Mouse (Mus musculus) adrenal gland, postnatal 4 days (tissue): ENCODE data around the gene Wars. TPM values are rescaled to one million over a fixed set of nuclear protein-coding genes. Genes with fewer than 3 reads are reported as not detected.

Experiments
- DNase-seq, 2 experiments: peaks; one replicate each; pipeline ENCODE4 v3.0.0; 2021 to 2022; ENCODE audit warnings: low spot score in 2 of 2, mixed read lengths in 2 of 2
- microRNA-seq: library from miRNA; unstranded; fragments of <30 nt; microRNA quantifications from one replicate; pipeline ENCODE4 v1.2.0, GENCODE M21; 2021
- total RNA-seq, 2 experiments: library from RNA; stranded (reverse); gene quantifications; 2 replicates each; pipeline ENCODE4 v1.2.3; 2021

The Wars gene
- total RNA-seq, 2 experiments from 2014 or later: 54.9 to 59.9 TPM

- DNase-seq: no peak
These were observed 66.3 kb downstream of the Wars start for GRCm38 (mm10) chr12:108827641-108828040.

DNA sequence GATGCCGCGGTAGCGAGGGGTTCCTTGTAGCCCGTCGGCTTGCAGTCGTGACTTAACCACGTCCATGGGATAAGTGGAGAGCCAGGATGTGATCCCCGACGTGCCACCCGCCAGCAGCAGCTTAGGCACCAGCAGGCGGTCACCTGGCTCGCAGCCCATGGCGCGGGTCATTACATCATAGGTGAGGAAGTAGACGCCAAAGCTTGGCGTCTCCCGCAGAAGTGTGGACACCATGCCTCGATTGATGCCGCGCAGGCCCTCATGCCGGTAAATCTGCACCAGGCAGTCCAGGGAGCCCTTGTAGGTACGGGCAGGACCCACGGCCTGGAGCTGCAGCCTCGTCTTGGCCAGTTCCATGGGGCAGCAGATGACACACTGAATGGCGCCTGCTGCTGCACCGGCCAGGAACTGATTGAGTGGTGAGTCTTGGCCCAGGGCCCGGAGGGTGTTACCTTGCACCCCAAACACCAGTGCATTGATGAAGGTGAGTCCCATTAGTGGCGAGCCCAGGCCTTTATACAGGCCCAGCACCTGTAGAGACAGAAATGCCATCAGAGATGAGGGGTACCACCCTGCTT is 66.9 kb downstream of the Wars start:
- DNase-seq: no peak

DNA sequence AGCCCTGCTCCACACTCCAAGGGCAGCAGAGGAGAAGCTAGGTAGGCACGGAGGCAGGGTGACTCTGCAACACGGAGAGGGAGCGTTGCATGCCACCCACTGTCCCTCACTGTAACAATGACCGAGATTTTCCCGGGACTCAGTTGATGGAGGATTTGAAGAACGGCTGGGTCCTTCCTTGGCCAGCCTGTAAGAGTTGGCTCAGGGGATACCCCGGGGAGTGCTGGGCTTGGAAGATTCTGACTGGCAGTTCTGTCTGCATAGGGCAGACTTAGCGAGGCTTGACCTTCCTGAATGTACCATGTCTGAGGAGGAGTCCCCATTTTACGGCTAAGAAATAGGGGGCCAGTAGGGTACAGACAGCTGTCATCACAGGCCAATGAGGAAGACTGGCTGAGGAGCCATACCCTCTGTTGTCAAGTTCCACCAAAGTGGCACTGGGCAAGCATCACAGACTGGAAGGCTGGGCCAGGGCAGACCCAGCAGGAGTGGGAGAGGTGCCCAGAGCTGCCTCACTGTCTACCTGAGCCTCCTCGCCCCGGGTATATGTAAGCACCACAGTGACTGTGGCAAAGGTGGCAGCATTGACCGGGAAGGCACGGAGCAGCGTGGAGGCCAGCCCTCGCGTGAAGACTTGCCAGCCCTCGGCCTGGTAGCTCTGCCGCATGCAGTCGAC is 67.6 kb downstream of the Wars start:
- no peak for DNase-seq

- DNase-seq: no peak
These were observed 68.3 kb downstream of the Wars start for GRCm38 (mm10) chr12:108825561-108826224.

DNA sequence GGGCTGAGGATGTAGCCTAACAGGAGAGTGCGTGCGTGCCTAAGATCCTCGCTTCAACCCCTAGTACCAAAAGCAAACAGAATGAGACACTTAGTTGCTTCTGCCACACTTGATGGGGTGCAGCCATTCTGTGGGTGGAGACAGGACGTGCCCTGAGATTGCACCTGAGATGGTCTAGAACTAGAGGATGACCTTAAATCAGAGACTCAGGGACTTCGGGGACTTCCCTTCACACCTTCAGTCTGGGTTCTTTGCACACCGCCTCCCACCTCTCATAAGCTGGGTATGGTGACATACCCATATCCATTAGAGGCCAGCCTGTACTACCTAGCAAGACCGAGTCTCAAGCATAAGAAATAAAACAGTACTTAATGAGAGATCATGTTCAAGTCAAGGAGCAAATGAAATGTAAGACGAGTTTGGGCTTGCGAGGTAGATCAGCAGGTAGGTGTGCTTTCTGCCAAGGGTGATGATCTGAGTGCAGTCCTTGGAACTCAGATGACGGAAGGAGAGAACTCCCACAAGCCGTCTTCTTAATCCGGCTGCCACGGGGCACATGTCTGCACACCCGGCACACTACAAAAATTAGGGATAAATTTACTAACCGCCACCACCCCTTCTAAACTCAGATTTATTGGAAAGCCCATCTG is 69.6 kb downstream of the Wars start:
- no peak for DNase-seq

DNA sequence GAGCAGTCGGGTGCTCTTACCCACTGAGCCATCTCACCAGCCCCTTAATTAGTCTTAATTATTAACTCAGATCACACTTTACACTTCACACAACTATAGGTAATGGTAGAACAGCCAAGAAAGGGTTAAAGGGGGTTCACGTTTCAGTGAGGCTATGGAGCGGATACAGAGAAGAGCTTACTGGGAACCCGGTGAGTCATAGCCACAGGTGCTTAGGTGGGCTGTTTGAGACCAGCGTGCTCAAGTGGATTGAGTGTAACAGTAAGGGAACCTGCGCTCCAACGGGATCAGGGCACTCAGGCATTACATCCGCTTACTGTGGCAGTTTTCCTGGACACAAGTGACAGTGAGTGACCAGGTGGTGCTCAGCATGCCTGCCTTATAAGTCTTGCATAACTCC is 70.9 kb downstream of the Wars start:
- DNase-seq: no peak

DNA sequence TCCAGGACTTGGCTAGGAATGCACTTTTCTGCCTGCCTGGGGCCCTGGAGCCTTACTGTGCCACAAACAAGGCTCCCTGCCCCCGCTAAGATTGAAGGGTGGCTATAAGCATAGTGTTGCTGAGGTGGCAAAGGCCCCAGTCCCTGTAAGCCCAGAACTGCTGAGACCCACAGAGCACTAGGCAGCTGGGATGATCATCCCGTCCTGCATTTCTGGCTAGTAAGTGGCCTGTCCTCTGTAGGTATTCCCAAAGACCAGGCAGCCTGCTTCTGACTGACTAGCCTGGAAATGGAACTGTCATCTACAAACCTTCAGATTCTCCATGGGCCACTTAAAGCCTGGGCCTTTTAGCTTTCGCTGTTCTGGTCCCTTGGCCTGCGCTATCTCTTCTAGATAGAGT is 73.5 kb downstream of the Wars start:
- DNase-seq: no peak

DNA sequence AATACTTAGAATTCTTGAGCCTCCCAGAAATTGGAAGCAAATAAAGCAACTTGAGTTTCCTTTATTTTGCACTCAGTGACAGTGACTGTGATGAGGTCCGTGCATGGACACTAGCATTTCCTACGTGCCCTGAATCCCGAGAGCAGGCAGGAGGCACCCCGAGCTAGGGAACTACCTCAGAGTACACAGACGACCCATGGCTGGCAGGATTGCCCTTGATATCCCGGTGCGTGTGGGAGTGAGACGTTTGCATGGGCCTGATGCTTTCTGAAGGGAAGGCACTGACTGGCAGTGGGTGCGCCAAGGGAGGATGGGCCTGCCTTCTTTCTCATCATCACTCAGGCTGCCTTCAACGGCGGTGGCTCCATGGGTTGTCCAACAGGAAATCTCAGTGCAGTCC is 77.4 kb downstream of the Wars start:
- no peak for DNase-seq

- no peak for DNase-seq
These were observed 79.5 kb downstream of the Wars start for GRCm38 (mm10) chr12:108814470-108814869.

GRCm38 (mm10) chr12:108812463-108812862 is 81.5 kb downstream of the Wars start:
- DNase-seq: no peak

- no peak for DNase-seq
These were observed 82.8 kb downstream of the Wars start for GRCm38 (mm10) chr12:108811133-108811532.

GRCm38 (mm10) chr12:108810309-108810708 is 83.7 kb downstream of the Wars start:
- DNase-seq: no peak

Small RNA genes within 50 kb of the gene (microRNA-seq; reads per million reads assigned to microRNA genes)
- gene Mir345: 72.8 reads per million, percentile 42 among the genes with 10 or more reads in this experiment

Other genes with a start within 250 kb of the Wars start
- under 1 TPM in 1 of 2 experiments, not detected in 1; 0.28 TPM for gene Degs2, start 191.9 kb downstream of the Wars start, total RNA-seq
- 10 to 100 TPM; 70.1 to 75.3 TPM for gene Yy1, start 101.2 kb downstream of the Wars start, total RNA-seq
- 1 to 10 TPM; 8.7 to 9.6 TPM for gene Slc25a29, start 58.3 kb downstream of the Wars start, total RNA-seq
- gene Slc25a47, start 58.1 kb downstream of the Wars start, total RNA-seq: 10 to 100 TPM; 14.1 to 44.8 TPM
- gene Wdr25, start 543 bp downstream of the Wars start, total RNA-seq: 1 to 10 TPM; 3.4 to 7.5 TPM
- gene Begain, start 174.0 kb upstream of the Wars start, total RNA-seq: 10 to 100 TPM; 16.6 to 19.7 TPM